In the genomic region with DNA sequence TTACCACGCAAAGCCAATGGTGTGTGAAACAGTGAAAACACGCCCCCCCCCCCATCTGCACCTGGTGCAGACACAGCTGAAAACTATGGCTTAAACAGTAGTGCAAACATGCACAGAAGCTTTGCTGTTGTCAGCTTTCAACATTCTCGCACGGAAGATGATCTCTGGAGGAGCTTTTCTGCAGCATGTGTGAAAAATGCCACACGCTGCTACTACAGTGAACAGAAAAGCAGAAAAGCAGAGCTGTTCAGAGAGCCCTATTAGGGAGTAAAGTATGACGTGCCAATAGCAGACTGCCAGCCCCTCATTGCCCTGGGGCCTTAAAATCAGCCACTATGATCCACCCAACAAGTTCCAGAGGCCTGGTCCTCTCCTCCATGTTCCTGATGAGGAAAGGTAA, we compare ENCODE assay signal across 16 mouse cellular contexts.
DNase-seq lines count a peak whose midpoint lies in the region; ATAC-seq lines count a peak whose summit lies in the region.
"Had no signal": no experiment of that assay in that cellular context is flagged by ENCODE, and none has a peak within 500 bp of the region (broad histone marks: within the 10 kb centered on the region; RNA-seq: fewer than 3 reads in every experiment).

No protein-coding gene starts in this region.

- H3K9me3 ChIP-seq in forebrain, embryonic 13.5 days (replicated peaks): no peaks in the 10 kb centered on the region
- H3K9me3 ChIP-seq in forebrain, embryonic 10.5 days: no peaks in the 10 kb centered on the region
- no peaks in the 10 kb centered on the region for H3K9me3 ChIP-seq in hindbrain, embryonic 16.5 days (ENCODE audit: control insufficient read depth, low read length)
- H3K9me3 ChIP-seq in hindbrain, embryonic 12.5 days (replicated peaks): no peaks in the 10 kb centered on the region
- H3K9me3 ChIP-seq: hindbrain, embryonic 15.5 days; limb, embryonic 15.5 days had no signal

- 61% methylated on average over 6 of the region's 6 CpGs for WGBS in forebrain, embryonic 13.5 days
- WGBS in forebrain, embryonic 10.5 days: 86% methylated on average over 6 of the region's 6 CpGs
- WGBS in hindbrain, embryonic 16.5 days: 48% methylated on average over 6 of the region's 6 CpGs
- 77% methylated on average over 6 of the region's 6 CpGs for WGBS in hindbrain, embryonic 12.5 days

- H3K4me1 ChIP-seq in forebrain, embryonic 13.5 days: peaks cover 6% of the 10 kb centered on the region; the same call in 1 of the 2 replicates
- H3K4me1 ChIP-seq in forebrain, embryonic 10.5 days: no peaks in the 10 kb centered on the region
- no peaks in the 10 kb centered on the region; the same call in 1 of the 2 replicates for H3K4me1 ChIP-seq in hindbrain, embryonic 16.5 days (ENCODE audit: control insufficient read depth, insufficient read depth, low read depth, low read length)
- H3K4me1 ChIP-seq in hindbrain, embryonic 12.5 days: peaks cover 5% of the 10 kb centered on the region; the same call in 1 of the 2 replicates
- H3K4me1 ChIP-seq: limb, embryonic 15.5 days had no signal

- no peak overlapping the region for H3K4me3 ChIP-seq in forebrain, embryonic 13.5 days
- H3K4me3 ChIP-seq in forebrain, embryonic 10.5 days: no peak overlapping the region
- no peak overlapping the region for H3K4me3 ChIP-seq in hindbrain, embryonic 16.5 days (ENCODE audit: low read length)
- H3K4me3 ChIP-seq in hindbrain, embryonic 12.5 days: no peak overlapping the region
- H3K4me3 ChIP-seq: erythroblast, embryonic 14.5 days; hindbrain, embryonic 15.5 days; limb, embryonic 15.5 days had no signal

- 0 out of 2 replicates have a peak, but pooled peaks have one; percentile 36 for ATAC-seq in forebrain, embryonic 13.5 days
- peak; percentile 58; the same call in 1 of the 2 replicates for ATAC-seq in hindbrain, embryonic 16.5 days
- ATAC-seq in hindbrain, embryonic 12.5 days (ENCODE audit: low FRiP score): no peak

- no peaks in the 10 kb centered on the region for H3K36me3 ChIP-seq in forebrain, embryonic 13.5 days (ENCODE audit: poor library complexity, severe bottlenecking)
- no peaks in the 10 kb centered on the region for H3K36me3 ChIP-seq in forebrain, embryonic 10.5 days (replicated peaks)
- H3K36me3 ChIP-seq in hindbrain, embryonic 16.5 days (ENCODE audit: control insufficient read depth, insufficient read depth, low read length): 0 out of 2 replicates have a peak, but pooled peaks cover under 1% of the 10 kb centered on the region
- H3K36me3 ChIP-seq in hindbrain, embryonic 12.5 days: no peaks in the 10 kb centered on the region
- H3K36me3 ChIP-seq: hindbrain, embryonic 15.5 days had no signal

- H3K4me2 ChIP-seq in forebrain, embryonic 13.5 days: no peak overlapping the region
- H3K4me2 ChIP-seq in hindbrain, embryonic 16.5 days (ENCODE audit: low read length): no peak overlapping the region
- H3K4me2 ChIP-seq in hindbrain, embryonic 12.5 days (replicated peaks): no peak overlapping the region
- H3K4me2 ChIP-seq: hindbrain, embryonic 15.5 days; limb, embryonic 15.5 days had no signal

- DNase-seq in forebrain, embryonic 10.5 days (ENCODE audit: extremely low spot score, low spot score): no peak
- DNase-seq in brain, adult 2 months (ENCODE audit: low read depth, low spot score): peak; percentile 26
- DNase-seq in telencephalon, adult 2 months (ENCODE audit: low read depth, low spot score): peak; percentile 11
- DNase-seq in adrenal gland, adult 8-10 months: no peak
- DNase-seq in kidney, postnatal 36 days: no peak
- DNase-seq: cerebellum, adult 18-20 months; kidney, adult 11 months; kidney, postnatal 10 days; lung, adult 18-20 months; spleen, adult 18-20 months had no signal

- H3K27me3 ChIP-seq in forebrain, embryonic 13.5 days: no peaks in the 10 kb centered on the region
- no peaks in the 10 kb centered on the region for H3K27me3 ChIP-seq in forebrain, embryonic 10.5 days (ENCODE audit: poor library complexity, severe bottlenecking)
- no peaks in the 10 kb centered on the region for H3K27me3 ChIP-seq in hindbrain, embryonic 16.5 days (replicated peaks; ENCODE audit: control insufficient read depth, insufficient read depth, low read length)
- no peaks in the 10 kb centered on the region for H3K27me3 ChIP-seq in hindbrain, embryonic 12.5 days
- H3K27me3 ChIP-seq: hindbrain, embryonic 15.5 days; limb, embryonic 15.5 days had no signal

- H3K27ac ChIP-seq in forebrain, embryonic 13.5 days: no peak overlapping the region
- H3K27ac ChIP-seq in forebrain, embryonic 10.5 days: no peak overlapping the region
- H3K27ac ChIP-seq in hindbrain, embryonic 16.5 days (ENCODE audit: low read depth, low read length): peak overlapping the region; percentile 50
- H3K27ac ChIP-seq in hindbrain, embryonic 12.5 days: no peak overlapping the region
- H3K27ac ChIP-seq: hindbrain, embryonic 15.5 days; limb, embryonic 15.5 days had no signal

- H3K9ac ChIP-seq in forebrain, embryonic 13.5 days: no peak overlapping the region
- no peak overlapping the region for H3K9ac ChIP-seq in hindbrain, embryonic 16.5 days (ENCODE audit: low read depth, low read length)
- no peak overlapping the region for H3K9ac ChIP-seq in hindbrain, embryonic 12.5 days
- H3K9ac ChIP-seq: hindbrain, embryonic 15.5 days; limb, embryonic 15.5 days had no signal

Comparison
In these comparisons a context has a peak if more than half of its experiments do, and no peak if none do; other contexts are left out.
1. DNase-seq: peak in brain, adult 2 months (single experiment) and telencephalon, adult 2 months (single experiment); none in forebrain, embryonic 10.5 days (single experiment), adrenal gland, adult 8-10 months (single experiment) and kidney, postnatal 36 days (0 of 2).